Mouse (Mus musculus) midbrain, embryonic 11.5 days (tissue): Measurements from ENCODE around the gene Ranbp17. TPM values are rescaled to one million over a fixed set of nuclear protein-coding genes. Genes with fewer than 3 reads are reported as not detected.

ENCODE experiments used
- ATAC-seq: fragments of 200-750 bp; cut with Nextera tagmentation; 2 replicates; pipeline ENCODE4 v1.8.0; 2017; ENCODE audit warnings: moderate TSS enrichment, moderate library complexity; ENCODE audit not compliant: low FRiP score
- DNase-seq: peaks from one replicate; pipeline ENCODE4 v3.0.0; 2015; ENCODE audit warnings: low spot score; ENCODE audit errors: missing footprints
- H3K27ac ChIP-seq: fragments of 300-500 bp; sonication (generic); 2 replicates; pipeline ENCODE4 v1.5.1; 2014; ENCODE audit warnings: low read depth, low read length
- H3K27me3 ChIP-seq: fragments of 300-500 bp; sonication (generic); 2 replicates; pipeline ENCODE4 v1.6.1; 2014; ENCODE audit warnings: mild to moderate bottlenecking, low read length, moderate library complexity, mixed read lengths; ENCODE audit not compliant: control insufficient read depth, insufficient read depth
- H3K36me3 ChIP-seq: fragments of 300-500 bp; sonication (generic); 2 replicates; pipeline ENCODE4 v1.6.1; 2014; ENCODE audit warnings: mild to moderate bottlenecking, low read length, moderate library complexity, mixed read lengths; ENCODE audit not compliant: control insufficient read depth, insufficient read depth
- H3K4me1 ChIP-seq: fragments of 300-500 bp; sonication (generic); 2 replicates; pipeline ENCODE4 v1.6.1; 2014; ENCODE audit warnings: low read length; ENCODE audit not compliant: control insufficient read depth, insufficient read depth
- H3K4me2 ChIP-seq: fragments of 300-500 bp; sonication (generic); 2 replicates; pipeline ENCODE4 v1.6.1; 2014; ENCODE audit warnings: mild to moderate bottlenecking, moderate library complexity
- H3K4me3 ChIP-seq: fragments of 300-500 bp; sonication (generic); 2 replicates; pipeline ENCODE4 v1.5.1; 2014; ENCODE audit warnings: low read depth, low read length
- H3K9ac ChIP-seq: fragments of 300-500 bp; sonication (generic); 2 replicates; pipeline ENCODE4 v1.6.1; 2014; ENCODE audit warnings: low read length
- H3K9me3 ChIP-seq: fragments of 300-500 bp; sonication (generic); 2 replicates; pipeline ENCODE4 v1.6.1; 2016; ENCODE audit warnings: low read length; ENCODE audit not compliant: control insufficient read depth
- WGBS: fragments of 180-500 bp; shearing (Covaris S2); extraction: QIAGEN DNeasy Blood & Tissue Kit; methylation state at CpG from one replicate; pipeline ENCODE4 v1.1.7; 2014; 5-methylcytosine and 5-hydroxymethylcytosine counted together
- polyA plus RNA-seq: library from polyadenylated mRNA; unstranded; fragments of >200 nt; fragmentation: Nextera tagmentation; extraction: Ambion mirVana; gene quantifications from 2 replicates; pipeline ENCODE4 v1.2.1, GENCODE M21; 2014

Gene Ranbp17
- polyA plus RNA-seq, 1 experiment from 2014 or later = 14.8 TPM

DNA sequence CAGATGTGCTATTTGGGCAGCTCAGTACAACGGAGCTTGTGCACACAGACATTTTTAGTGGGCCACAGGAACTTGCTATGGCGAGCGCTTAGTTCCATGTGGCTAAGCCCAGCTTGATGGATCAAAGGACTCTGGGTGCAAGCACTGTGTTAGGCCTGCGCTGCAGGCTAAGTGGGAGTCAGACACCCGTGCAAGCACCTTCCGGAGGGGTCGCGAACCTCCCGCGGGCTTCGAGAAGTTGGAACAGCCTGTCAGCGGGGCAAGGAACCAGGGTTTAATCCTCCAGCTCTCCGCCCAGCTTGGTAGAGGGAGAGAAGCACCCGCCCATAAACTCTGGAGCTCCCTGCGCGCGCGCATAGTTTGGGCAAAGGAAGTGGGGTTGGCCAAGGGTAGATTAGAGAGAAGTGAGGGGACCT lies 332.8 kb downstream of the Ranbp17 start:
- no peaks in the 10 kb centered on the region; the same call in 1 of the 2 replicates for H3K27me3 ChIP-seq
- no peaks in the 10 kb centered on the region for H3K36me3 ChIP-seq
- H3K4me2 ChIP-seq = peak overlapping the region; percentile 47
- peak overlapping the region; percentile 20; the same call in 1 of the 2 replicates for H3K4me3 ChIP-seq
- H3K9ac ChIP-seq = peak overlapping the region; percentile 24; the same call in 1 of the 2 replicates
- DNase-seq = peak; percentile 92
- H3K9me3 ChIP-seq = no peaks in the 10 kb centered on the region
- WGBS = under 1% methylated on average over 18 of the region's 18 CpGs
- no peak overlapping the region for H3K27ac ChIP-seq
- peaks cover 15% of the 10 kb centered on the region for H3K4me1 ChIP-seq
- ATAC-seq = peak; percentile 52

GRCm38 (mm10) chr11:33179802-33180201 lies 333.7 kb downstream of the Ranbp17 start:
- Histone ChIP-seq H3K9ac (no peak overlapping the region), H3K4me1 (peaks cover 15% of the 10 kb centered on the region), H3K4me2 (no peak overlapping the region), H3K4me3 (no peak overlapping the region), H3K36me3 (no peaks in the 10 kb centered on the region), H3K27ac (no peak overlapping the region), H3K27me3 (no peaks in the 10 kb centered on the region; the same call in 1 of the 2 replicates), H3K9me3 (no peaks in the 10 kb centered on the region)
- ATAC-seq = no peak
- 23% methylated on average over 1 of the region's 1 CpGs for WGBS
- DNase-seq = peak; percentile 80

- no peaks in the 10 kb centered on the region for H3K36me3 ChIP-seq
- ATAC-seq (peak; percentile 78; the same call in 1 of the 2 replicates), DNase-seq (peak; percentile 91)
- no peak overlapping the region for H3K27ac ChIP-seq
- H3K27me3 ChIP-seq = no peaks in the 10 kb centered on the region; the same call in 1 of the 2 replicates
- no peak overlapping the region for H3K4me3 ChIP-seq
- 32% methylated on average over 20 of the region's 20 CpGs for WGBS
- peaks cover 15% of the 10 kb centered on the region for H3K4me1 ChIP-seq
- no peak overlapping the region for H3K9ac ChIP-seq
- no peak overlapping the region for H3K4me2 ChIP-seq
- no peaks in the 10 kb centered on the region for H3K9me3 ChIP-seq
These were observed 336.9 kb downstream of the Ranbp17 start for GRCm38 (mm10) chr11:33176525-33177245.

GRCm38 (mm10) chr11:33175768-33176167 lies 337.8 kb downstream of the Ranbp17 start:
- Histone ChIP-seq H3K27ac (no peak overlapping the region), H3K27me3 (no peaks in the 10 kb centered on the region; the same call in 1 of the 2 replicates), H3K9ac (no peak overlapping the region), H3K4me2 (no peak overlapping the region), H3K4me3 (no peak overlapping the region), H3K9me3 (no peaks in the 10 kb centered on the region), H3K4me1 (peaks cover 12% of the 10 kb centered on the region), H3K36me3 (no peaks in the 10 kb centered on the region)
- ATAC-seq (no peak), DNase-seq (no peak)
- 73% methylated on average over 2 of the region's 3 CpGs for WGBS

GRCm38 (mm10) chr11:33170489-33170888 lies 343.1 kb downstream of the Ranbp17 start:
- 16% methylated on average over 9 of the region's 9 CpGs for whole genome bisulfite sequencing
- Histone ChIP-seq H3K27ac (no peak overlapping the region), H3K9me3 (no peaks in the 10 kb centered on the region), H3K4me3 (no peak overlapping the region), H3K27me3 (no peaks in the 10 kb centered on the region), H3K4me1 (no peaks in the 10 kb centered on the region), H3K36me3 (no peaks in the 10 kb centered on the region), H3K4me2 (no peak overlapping the region), H3K9ac (no peak overlapping the region)
- ATAC-seq (no peak), DNase-seq (peak; percentile 96)

GRCm38 (mm10) chr11:33162998-33163506 lies 350.5 kb downstream of the Ranbp17 start, which contains the start of gene Npm1:
Npm1 (minus strand) TSS chr11:33163206.
- peak within 1 kb of the TSS; percentile 99 for H3K4me3 ChIP-seq
- WGBS = 3% methylated on average over 49 of the region's 49 CpGs
- H3K36me3 ChIP-seq = peaks cover 3% of the 10 kb centered on the region; the same call in 1 of the 2 replicates
- peak within 1 kb of the TSS; percentile 97 for H3K9ac ChIP-seq
- no peaks in the 10 kb centered on the region for H3K9me3 ChIP-seq
- H3K27me3 ChIP-seq = no peaks in the 10 kb centered on the region
- H3K4me2 ChIP-seq = peak within 1 kb of the TSS; percentile 92
- peak within 1 kb of the TSS; percentile 93 for H3K27ac ChIP-seq
- ATAC-seq = peak; percentile 97
- H3K4me1 ChIP-seq = peaks cover 4% of the 10 kb centered on the region; the same call in 1 of the 2 replicates
- DNase-seq = peak; percentile 100

DNA sequence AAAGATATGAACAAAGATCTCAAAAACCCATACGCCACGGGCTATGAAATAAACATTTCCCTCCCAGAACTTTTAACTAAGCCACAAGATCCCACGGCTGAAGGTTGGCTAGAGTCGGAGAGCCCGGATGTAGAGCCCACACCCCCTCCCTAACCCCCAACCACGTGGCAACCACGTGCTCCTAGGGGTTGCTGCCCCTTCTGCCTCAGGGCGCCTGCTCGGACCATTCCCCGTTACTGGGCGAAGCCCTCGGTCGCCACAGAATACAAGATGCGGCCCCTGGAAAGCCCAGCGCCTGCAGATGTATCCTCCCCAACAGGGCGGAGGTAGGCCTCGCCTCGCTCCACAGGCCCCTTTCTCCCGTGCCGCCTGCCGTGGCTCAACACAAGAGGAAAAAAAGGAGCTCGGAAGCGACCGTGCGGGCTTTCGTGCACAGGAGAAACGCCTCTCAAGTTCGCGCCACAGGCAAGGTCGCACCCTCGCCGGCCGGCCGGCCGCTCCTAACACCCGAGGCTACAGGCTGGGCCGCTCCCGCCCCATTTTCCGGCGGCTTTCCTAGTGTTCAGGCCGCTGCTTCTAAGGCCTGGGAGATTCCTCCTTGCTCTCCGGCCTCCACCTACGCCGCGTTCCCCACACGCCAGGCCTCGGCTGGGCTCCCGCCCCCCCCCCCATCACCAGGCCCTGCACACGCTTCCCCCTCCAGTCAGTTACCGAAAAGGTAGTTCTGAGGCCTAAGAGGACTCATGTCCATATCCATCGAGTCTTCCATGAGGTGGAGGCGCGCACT lies 351.1 kb downstream of the Ranbp17 start:
- Histone ChIP-seq H3K9ac (peak overlapping the region; percentile 97), H3K36me3 (peaks cover 3% of the 10 kb centered on the region; the same call in 1 of the 2 replicates), H3K4me3 (peak overlapping the region; percentile 99), H3K4me1 (peaks cover 4% of the 10 kb centered on the region; the same call in 1 of the 2 replicates), H3K27ac (peak overlapping the region; percentile 67), H3K27me3 (no peaks in the 10 kb centered on the region), H3K4me2 (peak overlapping the region; percentile 92), H3K9me3 (no peaks in the 10 kb centered on the region)
- WGBS = 3% methylated on average over 53 of the region's 53 CpGs
- peak; percentile 71 for ATAC-seq
- peak; percentile 96 for DNase-seq
